In genomic region chr9:44082266-44082665, GRCm38 (mm10) we compare ENCODE assay signal across 19 mouse cellular contexts. TPM values are rescaled to one million over a fixed set of nuclear protein-coding genes. Genes with fewer than 3 reads are reported as not detected.
"Had no signal": no experiment of that assay in that cellular context is flagged by ENCODE, and none has a peak within 500 bp of the region (broad histone marks: within the 10 kb centered on the region; RNA-seq: fewer than 3 reads in every experiment).

No protein-coding gene starts in this region.

- DNase-seq: kidney, adult 9 months; kidney, postnatal 14 days; layer of hippocampus, postnatal 36 days; lung, embryonic 14.5 days; lung, postnatal 10 days; retina, postnatal 1 day; right cerebral cortex, postnatal 4 days; spleen, adult 18-20 months; thymus, postnatal 36 days had no signal

- H3K4me2 ChIP-seq: limb, embryonic 15.5 days; liver, embryonic 12.5 days; lung, embryonic 14.5 days; midbrain, embryonic 12.5 days; neural tube, embryonic 13.5 days had no signal

- H3K4me3 ChIP-seq: limb, embryonic 15.5 days; liver, embryonic 12.5 days; midbrain, embryonic 12.5 days; neural tube, embryonic 13.5 days had no signal

- H3K36me3 ChIP-seq: limb, embryonic 15.5 days; liver, embryonic 12.5 days; midbrain, embryonic 12.5 days; neural tube, embryonic 13.5 days had no signal

- H3K27ac ChIP-seq: limb, embryonic 15.5 days; liver, embryonic 12.5 days; midbrain, embryonic 12.5 days; neural tube, embryonic 13.5 days had no signal

- H3K9ac ChIP-seq: limb, embryonic 15.5 days; liver, embryonic 12.5 days; lung, embryonic 14.5 days; midbrain, embryonic 12.5 days; neural tube, embryonic 13.5 days had no signal

- ATAC-seq: liver, embryonic 12.5 days; midbrain, embryonic 16.5 days had no signal

- H3K9me3 ChIP-seq: limb, embryonic 15.5 days; liver, embryonic 12.5 days; midbrain, embryonic 12.5 days; neural tube, embryonic 13.5 days had no signal

RNA-seq across cellular contexts. Expression of gene Mfrp, which starts 19.3 kb away (rescaled TPM):
- total RNA-seq: megakaryocyte, adult 5-6 weeks had no signal
- polyA plus RNA-seq: large intestine, adult 2 months; liver, embryonic 12.5 days; liver, embryonic 16.5 days; midbrain, embryonic 12.5 days; neural tube, embryonic 13.5 days; thymus, postnatal 0 days had no signal

RNA-seq across cellular contexts. Expression of gene Gm49380, which starts 31.0 kb away (rescaled TPM):
- total RNA-seq: megakaryocyte, adult 5-6 weeks had no signal
- polyA plus RNA-seq: large intestine, adult 2 months; limb, embryonic 11.5 days; liver, embryonic 12.5 days; liver, embryonic 16.5 days had no signal
